In the genomic region with DNA sequence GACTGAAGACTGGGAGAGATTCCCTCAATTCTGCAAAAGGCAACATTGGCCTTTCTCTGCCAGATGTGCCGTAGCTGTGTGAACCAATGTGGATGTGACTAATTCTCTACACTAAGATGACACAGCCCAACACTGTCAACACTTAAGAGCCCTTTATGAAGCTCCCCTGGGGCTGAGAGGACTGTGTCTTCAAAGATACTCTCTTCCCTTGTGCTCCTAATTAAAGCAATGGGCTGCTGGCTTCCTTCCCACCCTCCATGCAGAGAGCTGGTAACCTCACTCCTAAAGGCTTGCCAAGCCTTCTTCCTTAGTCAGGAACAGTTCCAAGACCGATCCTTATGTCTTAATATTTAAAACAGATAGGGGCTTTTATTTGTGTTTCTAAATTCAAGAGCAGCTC, we compare ENCODE assay signal across 7 mouse cellular contexts.
DNase-seq lines count a peak whose midpoint lies in the region; ATAC-seq and TF ChIP-seq lines count a peak whose summit lies in the region.

No protein-coding gene starts in this region.

- no peak overlapping the region for H3K9ac ChIP-seq in kidney, embryonic 14.5 days (ENCODE audit: low read depth, low read length)
- no peak overlapping the region for H3K9ac ChIP-seq in embryonic facial prominence, embryonic 14.5 days (ENCODE audit: low read depth, low read length)

- no peaks in the 10 kb centered on the region for H3K27me3 ChIP-seq in kidney, adult 2 months (replicated peaks; ENCODE audit: control insufficient read depth, insufficient read depth, low read length)
- H3K27me3 ChIP-seq in kidney, embryonic 14.5 days (ENCODE audit: control insufficient read depth, insufficient read depth, low read length), result no peaks in the 10 kb centered on the region
- no peaks in the 10 kb centered on the region for H3K27me3 ChIP-seq in embryonic facial prominence, embryonic 14.5 days (replicated peaks; ENCODE audit: control insufficient read depth, insufficient read depth, low read length)

- H3K4me2 ChIP-seq in kidney, embryonic 14.5 days (replicated peaks; ENCODE audit: low read depth, low read length), result no peak overlapping the region
- no peak overlapping the region for H3K4me2 ChIP-seq in embryonic facial prominence, embryonic 14.5 days (ENCODE audit: low read depth, low read length)

- H3K27ac ChIP-seq in kidney, adult 2 months (ENCODE audit: insufficient read depth, low read depth, low read length), result no peak overlapping the region
- no peak overlapping the region for H3K27ac ChIP-seq in kidney, embryonic 14.5 days (ENCODE audit: low read depth, low read length)
- no peak overlapping the region for H3K27ac ChIP-seq in embryonic facial prominence, embryonic 14.5 days (replicated peaks; ENCODE audit: low read depth, low read length)

- no peak overlapping the region for H3K4me3 ChIP-seq in kidney, adult 2 months (ENCODE audit: insufficient read depth, low read depth, low read length)
- no peak overlapping the region for H3K4me3 ChIP-seq in kidney, embryonic 14.5 days (ENCODE audit: low read length)
- H3K4me3 ChIP-seq in embryonic facial prominence, embryonic 14.5 days (ENCODE audit: low read depth, low read length), result no peak overlapping the region

- no peaks in the 10 kb centered on the region for H3K9me3 ChIP-seq in kidney, embryonic 14.5 days (ENCODE audit: control insufficient read depth, low read length)
- no peaks in the 10 kb centered on the region for H3K9me3 ChIP-seq in embryonic facial prominence, embryonic 14.5 days (ENCODE audit: control insufficient read depth, low read length)

- 60% methylated on average over 2 of the region's 2 CpGs for WGBS in kidney, adult 2 months
- 65% methylated on average over 2 of the region's 2 CpGs for WGBS in kidney, embryonic 14.5 days
- WGBS in embryonic facial prominence, embryonic 14.5 days, result 42% methylated on average over 2 of the region's 2 CpGs

- peaks cover 6% of the 10 kb centered on the region; the same call in 1 of the 2 replicates for H3K4me1 ChIP-seq in kidney, adult 2 months (ENCODE audit: control insufficient read depth, insufficient read depth, low read length)
- no peaks in the 10 kb centered on the region for H3K4me1 ChIP-seq in kidney, embryonic 14.5 days (ENCODE audit: control insufficient read depth, insufficient read depth, low read length)
- peaks cover 20% of the 10 kb centered on the region for H3K4me1 ChIP-seq in embryonic facial prominence, embryonic 14.5 days (ENCODE audit: control insufficient read depth, insufficient read depth, low read length)

- H3K36me3 ChIP-seq in kidney, adult 2 months (ENCODE audit: control insufficient read depth, insufficient read depth, low read length), result no peaks in the 10 kb centered on the region
- H3K36me3 ChIP-seq in kidney, embryonic 14.5 days (ENCODE audit: control insufficient read depth, insufficient read depth, low read length), result no peaks in the 10 kb centered on the region
- H3K36me3 ChIP-seq in embryonic facial prominence, embryonic 14.5 days (ENCODE audit: control insufficient read depth, insufficient read depth, low read length), result no peaks in the 10 kb centered on the region

- no peak for TF ChIP-seq POLR2A in kidney, adult 2 months (IDR thresholded peaks at IDR 0.05; ENCODE audit: low read depth, low read length)
- TF ChIP-seq POLR2A in brain, embryonic 14.5 days (IDR thresholded peaks at IDR 0.05; ENCODE audit: borderline replicate concordance, extremely low read depth, insufficient read depth, insufficient read length, poor library complexity, severe bottlenecking), result no peak

- no peak for ATAC-seq in kidney, embryonic 14.5 days (ENCODE audit: low FRiP score, low TSS enrichment)
- ATAC-seq in embryonic facial prominence, embryonic 14.5 days (ENCODE audit: low read depth), result peak; percentile 60; the same call in 1 of the 2 replicates

- peak; percentile 17 for DNase-seq in kidney, adult 2 months
- DNase-seq in brain, embryonic 14.5 days (ENCODE audit: low read depth), result peak; percentile 90
- peak; percentile 94 for DNase-seq in embryonic facial prominence, embryonic 14.5 days (ENCODE audit: low spot score)
- DNase-seq in lung, postnatal 36 days, result peak; percentile 22
- no peak for DNase-seq in urinary bladder, adult 18-20 months (ENCODE audit: low spot score in 2 of 2)
- DNase-seq in adrenal gland, adult 2 months, result no peak

- TF ChIP-seq CTCF in kidney, adult 2 months (conservative IDR thresholded peaks at IDR 0.05; ENCODE audit: insufficient read depth, insufficient read length, low read depth, low read length), result no peak
- TF ChIP-seq CTCF in brain, embryonic 14.5 days (IDR thresholded peaks at IDR 0.05; ENCODE audit: borderline replicate concordance, extremely low read depth, insufficient read depth, insufficient read length), result no peak

Comparison
In these comparisons a context has a peak if more than half of its experiments do, and no peak if none do; other contexts are left out.
1. DNase-seq: peak in kidney, adult 2 months (single experiment), brain, embryonic 14.5 days (single experiment), embryonic facial prominence, embryonic 14.5 days (single experiment) and lung, postnatal 36 days (single experiment); none in urinary bladder, adult 18-20 months (0 of 2) and adrenal gland, adult 2 months (single experiment).